Comparison of ENCODE assay signal across 9 mouse cellular contexts in the genomic region with DNA sequence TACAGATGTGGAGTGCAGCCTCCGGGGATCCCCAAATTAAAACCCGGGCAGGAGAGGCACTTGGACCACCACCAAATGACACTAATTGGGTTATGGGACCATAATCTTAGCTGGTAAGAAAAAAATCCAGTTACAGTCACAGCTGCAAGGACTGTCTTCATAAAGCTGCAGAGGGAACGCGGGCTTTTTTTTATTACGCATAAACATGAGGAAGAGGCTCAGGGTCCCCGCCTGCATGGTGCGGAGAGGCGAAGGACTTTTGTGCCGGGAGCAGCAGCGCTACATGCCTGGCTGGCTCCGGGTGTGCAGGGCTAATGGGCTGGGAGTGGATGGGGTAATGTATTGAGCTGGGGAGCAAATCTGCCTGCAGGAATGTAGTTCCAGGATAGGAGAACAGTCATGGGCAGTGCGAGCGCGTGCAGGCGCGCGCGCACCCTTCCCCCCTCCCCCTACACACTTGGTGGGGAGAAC. TPM values are rescaled to one million over a fixed set of nuclear protein-coding genes. Genes with fewer than 3 reads are reported as not detected.
DNase-seq lines count a peak whose midpoint lies in the region; ATAC-seq and TF ChIP-seq lines count a peak whose summit lies in the region.
"Had no signal": no experiment of that assay in that cellular context is flagged by ENCODE, and none has a peak within 500 bp of the region (broad histone marks: within the 10 kb centered on the region; RNA-seq: fewer than 3 reads in every experiment).

No protein-coding gene starts in this region.

- H3K4me2 ChIP-seq in heart, embryonic 11.5 days: peak overlapping the region; percentile 97
- peak overlapping the region; percentile 84 for H3K4me2 ChIP-seq in intestine, embryonic 14.5 days (ENCODE audit: low read length)

- no peak for DNase-seq in heart, adult 18-20 months
- peak; percentile 62 for DNase-seq in embryo, embryonic 10 days (ENCODE audit: low spot score)
- DNase-seq in intestine, embryonic 14.5 days (ENCODE audit: low spot score): peak; percentile 79
- DNase-seq in midbrain, embryonic 10.5 days (ENCODE audit: low spot score): peak; percentile 68
- DNase-seq in thymus, postnatal 14 days: peak; percentile 13
- DNase-seq in MN1 (ENCODE audit: low spot score): no peak

- TF ChIP-seq CTCF in E14TG2a.4 (conservative IDR thresholded peaks at IDR 0.05; ENCODE audit: low read length): no peak

- H3K27ac ChIP-seq in heart, embryonic 11.5 days (ENCODE audit: low read depth, low read length): no peak overlapping the region
- peak overlapping the region; percentile 88 for H3K27ac ChIP-seq in intestine, embryonic 14.5 days (ENCODE audit: low read depth)
- H3K27ac ChIP-seq in midbrain, embryonic 10.5 days (replicated peaks): peak overlapping the region; percentile 93

- WGBS in heart, embryonic 11.5 days (ENCODE audit: insufficient replicate concordance): 2% methylated on average over 18 of the region's 18 CpGs
- 3% methylated on average over 18 of the region's 18 CpGs for WGBS in intestine, embryonic 14.5 days
- WGBS in midbrain, embryonic 10.5 days: under 1% methylated on average over 18 of the region's 18 CpGs

- H3K27me3 ChIP-seq in heart, embryonic 11.5 days (ENCODE audit: control insufficient read depth, insufficient read depth, low read length): peaks cover 32% of the 10 kb centered on the region
- H3K27me3 ChIP-seq in E14TG2a.4 (ENCODE audit: insufficient read depth, low read length): peaks cover 94% of the 10 kb centered on the region
- peaks cover 2% of the 10 kb centered on the region; the same call in 1 of the 2 replicates for H3K27me3 ChIP-seq in intestine, embryonic 14.5 days (replicated peaks; ENCODE audit: control insufficient read depth, insufficient read depth, low read length)
- peaks cover 99% of the 10 kb centered on the region for H3K27me3 ChIP-seq in midbrain, embryonic 10.5 days (ENCODE audit: low read depth, poor library complexity, severe bottlenecking)
- H3K27me3 ChIP-seq: CH12.LX had no signal

- H3K36me3 ChIP-seq in heart, embryonic 11.5 days (ENCODE audit: control insufficient read depth, insufficient read depth, low read length): no peaks in the 10 kb centered on the region
- H3K36me3 ChIP-seq in E14TG2a.4 (ENCODE audit: insufficient read depth, low read length): no peaks in the 10 kb centered on the region
- no peaks in the 10 kb centered on the region for H3K36me3 ChIP-seq in intestine, embryonic 14.5 days (ENCODE audit: control insufficient read depth, insufficient read depth, low read length)
- no peaks in the 10 kb centered on the region for H3K36me3 ChIP-seq in midbrain, embryonic 10.5 days

- no peaks in the 10 kb centered on the region for H3K9me3 ChIP-seq in heart, embryonic 11.5 days (replicated peaks; ENCODE audit: control insufficient read depth, low read length)
- H3K9me3 ChIP-seq in E14TG2a.4 (ENCODE audit: low read length): no peaks in the 10 kb centered on the region
- no peaks in the 10 kb centered on the region for H3K9me3 ChIP-seq in intestine, embryonic 14.5 days (ENCODE audit: control insufficient read depth, low read length)
- no peaks in the 10 kb centered on the region for H3K9me3 ChIP-seq in midbrain, embryonic 10.5 days (replicated peaks)

- H3K4me3 ChIP-seq in heart, embryonic 11.5 days (ENCODE audit: low read depth, low read length): peak overlapping the region; percentile 56
- H3K4me3 ChIP-seq in E14TG2a.4 (replicated peaks; ENCODE audit: low read length): peak overlapping the region; percentile 74
- H3K4me3 ChIP-seq in intestine, embryonic 14.5 days (ENCODE audit: low read depth, low read length): peak overlapping the region; percentile 37
- H3K4me3 ChIP-seq in midbrain, embryonic 10.5 days: peak overlapping the region; percentile 58

- no peak for ATAC-seq in heart, embryonic 11.5 days (replicated peaks; ENCODE audit: insufficient number of reproducible peaks, low FRiP score, low TSS enrichment)
- peak; percentile 51 for ATAC-seq in intestine, embryonic 14.5 days (replicated peaks; ENCODE audit: low FRiP score, low TSS enrichment, low read depth)

- peaks cover 23% of the 10 kb centered on the region for H3K4me1 ChIP-seq in heart, embryonic 11.5 days (ENCODE audit: control insufficient read depth, insufficient read depth, low read length)
- peaks cover 41% of the 10 kb centered on the region for H3K4me1 ChIP-seq in E14TG2a.4 (replicated peaks; ENCODE audit: low read depth, low read length)
- peaks cover 37% of the 10 kb centered on the region for H3K4me1 ChIP-seq in intestine, embryonic 14.5 days (replicated peaks; ENCODE audit: control insufficient read depth, insufficient read depth, low read length)
- peaks cover 40% of the 10 kb centered on the region for H3K4me1 ChIP-seq in midbrain, embryonic 10.5 days

- H3K9ac ChIP-seq in heart, embryonic 11.5 days (ENCODE audit: low read depth, low read length): peak overlapping the region; percentile 76
- peak overlapping the region; percentile 48 for H3K9ac ChIP-seq in intestine, embryonic 14.5 days (ENCODE audit: low read length)

RNA-seq across cellular contexts. Expression of a gene that starts 20.3 kb away (rescaled TPM):
- polyA plus RNA-seq in heart, embryonic 11.5 days (2014; fragmentation: Nextera tagmentation; extraction: Ambion mirVana): 8.9 and 10.2 TPM in 2 replicates
- 1 to 10 TPM; 2.4 to 2.8 TPM for total RNA-seq in heart, adult 18-20 months (2021)
- 20.2 and 20.7 TPM in 2 replicates for polyA plus RNA-seq in intestine, embryonic 14.5 days (2014; fragmentation: Nextera tagmentation; extraction: Ambion mirVana)
- polyA plus RNA-seq in midbrain, embryonic 10.5 days (2016; fragmentation: Nextera tagmentation; extraction: Ambion mirVana): 8.3 and 11.4 TPM in 2 replicates
- total RNA-seq: CH12.LX had no signal

Comparison
In these comparisons a context has a peak if more than half of its experiments do, and no peak if none do; other contexts are left out.
1. DNase-seq: peak in embryo, embryonic 10 days (single experiment), intestine, embryonic 14.5 days (single experiment), midbrain, embryonic 10.5 days (single experiment) and thymus, postnatal 14 days (single experiment); none in heart, adult 18-20 months (0 of 2) and MN1 (single experiment).
2. Peak in every context shown above with its lines, with median percentiles within 50 percentile points of each other: H3K4me3 ChIP-seq.